Mouse (Mus musculus): ENCODE data around the gene Prpf8.
"Not testable (repeated sequence)": the region's sequence is repeated elsewhere in the genome, so short reads cannot be mapped to it uniquely, and the experiment has no call there.

Prpf8 gene

DNA sequence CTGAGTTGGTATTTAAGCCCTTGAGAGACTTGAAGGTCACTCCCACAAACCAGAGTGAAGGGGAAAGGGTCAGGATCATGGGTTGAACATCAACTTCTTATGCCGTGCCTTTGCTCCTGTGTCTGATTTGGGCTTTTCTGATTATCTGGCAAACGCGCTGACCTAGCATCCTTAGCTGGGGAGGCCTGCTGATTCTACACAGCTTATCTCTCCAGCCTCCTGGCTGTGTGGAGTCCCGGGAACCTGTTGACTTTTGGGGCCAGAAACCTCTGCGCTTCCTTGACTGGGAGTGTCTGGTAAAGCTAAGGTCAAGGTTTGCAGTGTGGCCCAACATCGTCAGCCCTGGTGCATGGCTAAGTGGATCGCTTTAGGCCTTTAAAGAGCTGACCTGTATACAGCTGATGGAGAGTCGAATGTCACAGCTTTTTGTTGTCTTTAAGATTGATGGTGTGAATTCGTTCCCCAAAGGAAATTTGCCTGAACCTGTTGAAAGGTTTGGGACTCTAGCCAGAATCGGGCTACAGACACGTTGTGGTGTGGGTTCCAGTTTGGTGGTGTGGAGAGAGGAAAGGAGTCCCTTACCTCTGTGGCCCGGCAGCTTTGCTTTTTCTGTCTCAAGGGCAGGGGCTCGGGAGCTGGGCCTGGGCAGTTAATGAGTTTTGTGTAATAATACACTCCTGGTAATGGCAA is 48.6 kb downstream of the Prpf8 start:
- peak; percentile 37 for DNase-seq

GRCm38 (mm10) chr11:75536255-75537024 is 49.8 kb downstream of the Prpf8 start:
- no peak for DNase-seq

DNA sequence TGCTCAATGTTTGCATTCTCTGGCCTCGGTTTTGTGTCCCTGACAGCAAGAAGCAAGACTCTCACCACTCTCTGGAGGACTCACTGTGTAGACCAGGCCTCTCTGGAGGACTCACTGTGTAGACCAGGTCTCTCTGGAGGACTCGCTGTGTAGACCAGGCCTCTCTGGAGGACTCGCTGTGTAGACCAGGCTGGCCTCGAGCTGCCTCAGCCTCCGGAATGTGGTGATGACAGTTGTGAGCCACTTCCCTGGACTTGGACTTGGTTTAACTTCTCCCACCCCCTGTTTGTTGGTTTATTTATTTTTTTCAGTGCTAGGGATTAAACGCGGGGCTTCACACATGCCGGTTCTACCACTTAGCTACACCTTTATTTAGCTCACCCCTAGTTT is 50.4 kb downstream of the Prpf8 start:
- no peak for DNase-seq

GRCm38 (mm10) chr11:75537491-75538183 is 51.0 kb downstream of the Prpf8 start:
- DNase-seq: peak; percentile 63

DNA sequence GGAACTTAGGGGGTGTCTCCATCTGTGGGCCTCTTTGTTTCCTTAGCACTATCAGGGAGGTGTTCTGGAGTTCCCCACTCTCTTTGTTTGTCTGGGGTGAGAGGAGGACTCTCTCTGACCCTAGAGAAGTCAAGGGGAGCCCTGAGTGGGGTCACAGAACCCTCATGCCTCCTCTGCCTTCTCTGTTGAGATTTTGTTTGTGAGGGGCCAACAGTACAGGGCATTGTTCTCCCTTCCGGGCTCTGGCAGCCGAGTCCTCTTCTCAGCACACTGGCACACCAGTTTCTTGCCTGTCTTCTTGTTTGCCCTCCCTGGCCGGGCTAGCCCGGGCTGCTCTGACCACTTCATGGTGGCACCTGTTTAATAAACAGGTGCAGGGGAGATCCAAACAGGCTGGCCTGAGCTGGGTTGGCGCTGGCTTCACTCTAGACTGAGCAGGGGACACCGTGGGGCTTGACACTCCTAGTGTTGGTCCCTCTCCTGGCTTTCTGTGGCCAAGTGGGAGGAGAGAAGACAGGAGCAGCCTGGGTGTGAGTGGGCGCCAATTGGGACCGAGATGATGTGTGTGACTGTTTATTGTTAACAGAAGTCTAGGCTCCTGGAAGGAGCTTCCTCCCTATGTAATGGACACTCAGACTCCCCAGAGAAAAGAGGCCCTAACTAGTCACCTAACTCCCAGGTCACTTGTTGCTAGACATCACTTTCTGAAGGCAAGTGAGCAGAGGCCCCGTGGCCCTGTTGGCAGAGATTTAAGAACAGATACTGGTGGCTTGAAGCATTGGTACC is 51.8 kb downstream of the Prpf8 start:
- DNase-seq: no peak

DNA sequence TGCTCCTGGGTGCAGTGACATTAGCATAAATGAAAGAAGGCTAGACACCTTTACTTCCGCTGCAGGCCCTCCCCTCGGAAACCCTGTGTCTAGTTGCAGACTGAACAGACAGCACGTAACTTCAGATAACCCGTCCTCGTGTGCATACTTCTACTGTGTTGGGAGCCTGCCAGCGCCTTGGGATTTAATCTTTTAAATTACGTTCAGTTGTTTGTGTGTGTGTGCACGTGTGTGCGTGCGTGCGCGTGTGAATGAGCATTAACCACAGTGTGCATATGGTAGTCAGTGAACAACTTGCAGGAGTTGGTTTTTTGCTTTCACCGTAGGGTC is 52.3 kb downstream of the Prpf8 start:
- DNase-seq: no peak

- DNase-seq: no peak
These were observed 53.6 kb downstream of the Prpf8 start for GRCm38 (mm10) chr11:75540209-75540608.

DNA sequence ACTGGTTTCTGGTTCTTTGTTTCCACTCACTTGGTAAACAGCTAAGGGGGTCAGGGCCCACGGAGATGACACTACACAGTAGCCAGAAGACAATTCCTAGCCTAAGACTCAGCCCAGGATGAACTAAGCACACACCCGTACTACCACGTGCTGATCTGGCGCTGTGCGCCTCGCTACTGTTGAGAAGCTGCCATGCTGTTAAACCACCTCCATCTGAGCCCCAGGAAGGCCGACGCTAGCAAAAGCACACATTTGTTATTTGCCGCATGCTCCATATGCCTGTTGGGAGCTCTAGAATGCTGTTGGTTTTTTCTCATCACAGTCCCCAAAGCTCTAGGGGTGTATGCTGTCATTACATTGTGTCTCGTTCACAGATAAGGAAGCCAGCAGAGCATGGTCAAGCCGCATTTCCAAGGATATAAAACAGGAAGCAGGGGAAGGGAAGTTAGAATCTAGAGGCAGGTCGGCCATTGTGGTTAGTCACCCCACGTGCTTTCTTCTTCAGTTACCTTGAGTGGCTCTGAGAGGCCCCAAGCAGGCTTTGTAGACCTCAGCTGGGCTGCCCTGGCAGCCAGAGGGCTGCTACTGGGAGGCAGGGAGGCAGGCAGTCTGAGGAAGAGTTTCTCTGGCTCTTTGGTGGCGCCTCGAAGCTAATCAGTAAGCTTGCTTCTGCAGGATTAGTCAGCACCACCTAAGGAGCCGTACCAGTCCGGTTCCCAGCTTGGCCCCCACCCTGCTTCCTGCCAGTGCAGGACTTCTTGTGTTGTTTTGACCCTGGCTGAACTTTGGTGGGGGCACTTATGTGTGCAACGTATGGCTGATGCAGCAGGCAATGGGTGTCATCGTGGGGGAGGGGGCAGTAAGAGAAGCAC is 54.3 kb downstream of the Prpf8 start:
- DNase-seq: peak; percentile 47

- no peak for DNase-seq
These were observed 58.1 kb downstream of the Prpf8 start for GRCm38 (mm10) chr11:75544713-75545112.

DNA sequence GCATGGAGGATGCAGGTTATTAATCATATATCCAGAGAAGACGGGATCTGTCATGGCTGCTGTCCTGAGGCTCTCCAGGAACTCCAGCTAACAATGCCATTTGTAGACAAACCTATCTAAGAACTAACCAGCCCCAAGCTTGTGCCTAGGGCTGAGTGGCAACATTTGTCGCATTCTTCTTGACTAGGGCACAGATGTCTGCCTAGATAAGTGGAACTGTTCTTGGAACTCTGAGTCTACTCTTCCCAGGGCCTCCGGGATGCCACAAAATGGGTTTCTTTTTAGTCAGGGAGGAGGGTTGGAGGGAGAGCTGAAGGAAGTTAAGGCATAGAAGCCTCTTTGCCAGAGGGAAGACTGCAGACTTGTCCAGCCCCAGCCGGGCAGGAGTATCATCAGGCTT is 59.4 kb downstream of the Prpf8 start:
- no peak for DNase-seq

DNA sequence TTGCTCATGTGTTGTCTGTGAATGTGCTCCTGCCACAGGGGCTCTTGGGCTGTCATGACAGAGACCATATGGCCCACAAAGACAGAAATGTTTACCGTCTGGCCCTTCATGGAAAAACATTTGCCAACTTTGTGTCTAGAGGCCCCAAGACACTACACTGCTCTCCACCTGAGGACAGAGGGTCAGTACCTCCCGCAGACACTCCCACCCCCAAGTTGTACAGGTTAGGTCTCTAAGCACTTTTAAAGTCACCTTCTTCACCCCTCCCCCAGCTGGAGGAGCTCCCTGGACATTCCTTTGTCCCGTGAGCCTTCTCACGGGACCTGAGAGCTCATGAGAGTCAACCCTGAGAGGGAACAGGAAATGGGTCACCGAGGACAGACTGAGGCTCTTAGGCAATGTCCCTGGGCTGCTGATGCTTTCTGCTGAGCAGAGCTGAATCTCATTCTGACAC is 63.1 kb downstream of the Prpf8 start:
- no peak for DNase-seq

DNA sequence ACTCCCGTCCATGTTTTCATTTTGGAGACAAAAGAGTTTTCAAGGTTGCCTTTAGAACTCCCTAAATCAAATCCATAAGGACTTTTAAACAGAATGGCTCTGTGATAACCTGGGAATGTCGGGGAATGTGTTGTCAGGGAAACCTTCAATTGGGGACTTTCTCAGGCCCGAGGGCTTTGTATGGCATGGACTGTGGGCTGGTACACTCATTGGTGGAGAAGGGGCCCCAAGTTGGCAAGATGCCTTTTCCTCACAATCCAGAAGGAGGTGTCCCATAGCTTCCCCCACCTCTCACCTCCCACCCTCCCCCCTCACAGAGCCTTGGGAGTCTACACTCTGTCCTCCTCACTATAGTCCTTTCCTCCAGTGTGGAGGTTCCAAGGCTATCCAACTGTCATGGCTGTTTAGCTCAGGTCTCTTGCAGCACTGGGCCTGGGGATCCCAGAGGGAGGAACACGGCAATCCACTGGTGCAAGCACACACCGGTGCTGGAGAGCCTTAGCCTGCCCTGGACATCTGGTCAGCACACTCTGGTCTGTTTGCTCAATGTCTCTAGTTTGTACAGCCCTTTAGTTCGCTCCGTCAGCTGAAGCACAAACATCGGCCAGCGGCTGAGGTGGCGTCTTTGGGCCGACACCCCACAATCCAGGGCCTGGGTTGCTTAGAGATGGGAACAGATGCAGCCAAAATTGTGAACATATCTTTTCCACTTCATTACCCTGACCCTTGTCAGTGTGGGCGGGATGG is 63.8 kb downstream of the Prpf8 start:
- DNase-seq: no peak

DNA sequence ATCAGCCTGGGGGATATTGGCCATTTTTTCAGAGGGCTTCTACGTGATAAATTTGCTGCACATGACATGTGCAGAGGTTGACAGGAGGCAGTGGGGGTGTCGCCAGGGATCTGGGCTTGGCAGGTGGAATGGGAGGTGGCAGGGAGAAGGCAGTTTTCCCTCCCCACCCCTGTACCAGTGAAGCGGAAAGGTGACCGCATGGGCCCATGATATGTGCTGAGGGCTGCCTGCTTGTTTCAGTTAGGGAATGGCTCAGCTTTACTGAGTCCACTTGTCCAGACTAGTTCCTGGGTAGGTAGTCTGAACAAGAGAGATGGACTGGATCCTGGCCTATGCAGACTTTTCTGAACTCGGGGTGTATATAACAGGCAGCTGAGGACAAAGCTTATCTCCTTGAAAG is 64.7 kb downstream of the Prpf8 start:
- DNase-seq: peak; percentile 65

- DNase-seq: peak; percentile 69
These were observed 65.4 kb downstream of the Prpf8 start for GRCm38 (mm10) chr11:75551961-75552441.

DNA sequence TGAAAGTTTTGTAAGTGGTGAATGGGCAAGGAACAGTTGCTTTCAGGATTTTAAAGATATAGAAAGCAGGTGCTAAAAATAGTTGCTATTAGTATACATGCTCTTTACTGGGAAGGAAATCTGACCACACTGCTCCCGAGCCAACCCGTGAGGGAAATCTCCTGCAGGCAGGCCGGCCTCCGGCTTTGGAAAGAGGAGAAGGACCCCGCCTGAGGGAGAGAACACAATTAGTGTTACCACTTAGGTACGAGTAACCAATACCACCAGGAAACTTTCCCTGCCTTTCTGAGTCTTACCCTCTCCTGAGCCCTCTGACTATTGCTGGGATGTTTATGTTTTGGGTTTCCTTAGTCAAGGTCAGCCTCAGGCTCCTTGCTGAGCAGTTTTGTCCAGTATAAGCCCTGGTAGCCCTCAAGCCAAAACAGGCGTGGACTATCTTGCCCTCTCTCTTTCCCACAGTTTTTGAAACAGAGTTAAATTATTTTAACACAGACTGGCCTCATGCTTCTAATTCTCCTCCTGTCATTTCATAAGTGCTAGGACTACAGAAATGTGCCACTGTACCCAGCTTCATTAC is 66.4 kb downstream of the Prpf8 start:
- DNase-seq: no peak

DNA sequence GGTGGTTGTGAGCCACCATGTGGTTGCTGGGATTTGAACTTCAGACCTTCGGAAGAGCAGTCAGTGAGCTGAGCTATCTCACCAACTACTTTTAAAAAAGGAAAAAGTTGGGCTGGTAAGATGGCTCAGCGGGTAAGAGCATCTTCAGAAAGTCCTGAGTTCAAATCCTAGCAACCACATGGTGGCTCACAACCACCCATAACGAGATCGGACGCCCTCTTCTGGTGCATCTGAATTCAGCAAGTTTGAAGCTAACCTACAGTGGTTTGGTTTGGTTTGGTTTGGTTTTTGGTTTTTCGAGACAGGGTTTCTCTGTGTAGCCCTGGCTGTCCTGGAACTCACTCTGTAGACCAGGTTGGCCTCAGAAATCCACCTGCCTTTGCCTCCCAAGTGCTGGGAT is 69.4 kb downstream of the Prpf8 start:
- DNase-seq: not testable (repeated sequence)

DNA sequence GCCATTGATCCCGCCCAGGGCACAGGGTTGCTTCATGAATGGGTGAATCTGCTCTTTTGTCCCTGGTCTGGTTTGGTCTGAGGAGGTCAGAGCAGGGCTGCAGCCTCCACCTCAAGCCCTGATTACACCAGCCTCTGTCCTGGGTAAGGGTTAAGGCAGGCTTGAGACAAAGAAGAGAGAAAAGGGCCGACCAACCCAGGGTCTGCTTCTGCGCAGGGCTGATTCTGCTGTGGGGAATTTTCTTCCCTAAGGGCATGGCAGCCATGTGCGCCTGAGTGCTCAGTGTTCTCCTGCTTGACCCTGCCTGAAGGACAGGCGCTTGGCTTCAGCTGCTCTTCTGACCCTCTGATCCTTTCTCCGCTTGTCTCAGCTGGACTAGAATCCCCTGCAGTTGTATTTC is 70.5 kb downstream of the Prpf8 start:
- no peak for DNase-seq

GRCm38 (mm10) chr11:75558101-75558500 is 71.5 kb downstream of the Prpf8 start:
- no peak for DNase-seq

Measured in kidney, postnatal 10 days (tissue).